Mouse (Mus musculus) myocyte (in vitro differentiated cells): ENCODE results near the gene Mup11.
"Not testable (repeated sequence)": the region's sequence is repeated elsewhere in the genome, so short reads cannot be mapped to it uniquely, and the experiment has no call there.

Source experiments
- E2F4 ChIP-seq: IDR thresholded peaks from one replicate; pipeline ENCODE4 v1.6.1; 2011; ENCODE audit warnings: mild to moderate bottlenecking, control low read depth, moderate library complexity; ENCODE audit not compliant: insufficient read depth
- MAX ChIP-seq: IDR thresholded peaks from one replicate; pipeline ENCODE4 v1.6.1; 2011; ENCODE audit warnings: low read depth, mild to moderate bottlenecking, control low read depth
- MYOG ChIP-seq, 3 experiments: IDR thresholded peaks; one replicate each; pipeline ENCODE4 v1.6.1; 2011; ENCODE audit warnings: control low read depth in 2 of 3, low read depth in 2 of 3, mild to moderate bottlenecking in 2 of 3; ENCODE audit not compliant: insufficient read length in 2 of 3, control insufficient read depth in 1 of 3, insufficient read depth in 1 of 3
- POLR2A ChIP-seq: IDR thresholded peaks from one replicate; pipeline ENCODE4 v1.6.1; 2011; ENCODE audit warnings: low read depth, mild to moderate bottlenecking, control low read depth, moderate library complexity; ENCODE audit not compliant: insufficient read length
- REST ChIP-seq: IDR thresholded peaks from one replicate; pipeline ENCODE4 v1.6.1; 2011; ENCODE audit warnings: mild to moderate bottlenecking, control low read depth, moderate library complexity; ENCODE audit not compliant: insufficient read depth, insufficient read length
- USF1 ChIP-seq: IDR thresholded peaks from one replicate; pipeline ENCODE4 v1.6.1; 2011; ENCODE audit warnings: low read depth, mild to moderate bottlenecking, control low read depth, moderate library complexity

- TF ChIP-seq E2F4; POLR2A; REST; MAX; MYOG (IDR thresholded peaks at IDR 0.05; ENCODE audit: control insufficient read depth in 1 of 3, insufficient read depth in 1 of 3, insufficient read length in 2 of 3, low read depth in 2 of 3); USF1: not testable (repeated sequence)
Measured at GRCm38 (mm10) chr4:60662311-60662710, at the start of gene Mup11.
